Mouse (Mus musculus) E14TG2a.4 (cell line): Measurements from ENCODE around the gene Spata16.

Experiments
- H3K27me3 ChIP-seq: 2 replicates; pipeline ENCODE4 v1.6.1; 2014; ENCODE audit warnings: low read length, control low read depth; ENCODE audit not compliant: insufficient read depth
- H3K36me3 ChIP-seq: 2 replicates; pipeline ENCODE4 v1.6.1; 2014; ENCODE audit warnings: low read length, control low read depth; ENCODE audit not compliant: insufficient read depth
- H3K4me1 ChIP-seq: replicated peaks from 2 replicates; pipeline ENCODE4 v1.6.1; 2014; ENCODE audit warnings: low read depth, low read length, control low read depth
- H3K4me3 ChIP-seq: replicated peaks from 2 replicates; pipeline ENCODE4 v1.5.1; 2014; ENCODE audit warnings: mild to moderate bottlenecking, low read length
- H3K9me3 ChIP-seq: 2 replicates; pipeline ENCODE4 v1.6.1; 2014; ENCODE audit warnings: low read length, control low read depth
- CTCF ChIP-seq: conservative IDR thresholded peaks from 2 replicates; pipeline ENCODE4 v1.5.1; 2014; ENCODE audit warnings: low read length
- NANOG ChIP-seq: IDR thresholded peaks from 2 replicates; pipeline ENCODE4 v1.6.1; 2014; ENCODE audit warnings: borderline replicate concordance, low read length, mixed read lengths
- POU5F1 ChIP-seq: IDR thresholded peaks from 2 replicates; pipeline ENCODE4 v1.6.1; 2014; ENCODE audit warnings: low read length, borderline replicate concordance

Spata16 gene

DNA sequence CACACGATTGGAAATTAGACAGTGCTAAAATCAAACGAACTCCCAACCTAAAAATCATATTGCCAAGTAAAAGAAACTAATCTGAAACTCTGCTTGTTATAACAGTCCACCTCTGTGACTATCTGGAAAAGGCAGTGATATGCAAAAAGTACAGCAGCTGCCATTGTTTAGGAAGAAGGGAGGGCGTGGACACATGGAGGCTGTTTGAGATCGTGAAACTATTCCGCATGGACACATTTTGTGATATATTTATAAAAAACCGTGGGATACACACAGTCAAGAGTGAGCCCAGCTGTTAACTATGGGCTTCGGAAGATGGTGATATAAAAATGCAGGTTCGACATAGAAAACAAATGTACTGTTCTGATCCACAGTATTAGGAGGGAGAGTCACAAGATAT, 176.9 kb downstream of the Spata16 start:
- no peaks in the 10 kb centered on the region for H3K27me3 ChIP-seq
- H3K9me3 ChIP-seq = no peaks in the 10 kb centered on the region
- H3K36me3 ChIP-seq = no peaks in the 10 kb centered on the region
- no peaks in the 10 kb centered on the region for H3K4me1 ChIP-seq
- TF ChIP-seq CTCF = no peak
- H3K4me3 ChIP-seq = no peak overlapping the region

DNA sequence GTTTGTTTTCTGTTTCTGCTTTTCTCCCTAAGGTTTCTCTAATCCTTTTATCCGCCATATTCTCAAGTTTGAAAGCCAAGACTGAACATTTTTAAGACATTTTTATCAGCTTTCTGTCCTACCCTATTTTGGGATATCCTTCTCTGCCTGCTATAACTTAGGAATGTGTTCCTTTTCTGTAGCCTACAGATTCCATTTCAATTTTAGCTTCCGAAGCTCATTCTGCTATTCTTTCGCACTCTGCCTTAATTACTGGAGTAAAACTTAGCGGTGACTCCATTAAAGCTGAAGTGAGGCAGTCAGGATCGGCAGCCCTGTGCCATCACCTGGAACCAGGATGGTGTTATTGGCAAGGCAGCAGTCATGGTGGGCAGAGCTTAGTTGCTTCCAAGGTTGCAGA, 178.3 kb downstream of the Spata16 start:
- no peaks in the 10 kb centered on the region for H3K4me1 ChIP-seq
- H3K9me3 ChIP-seq = no peaks in the 10 kb centered on the region
- H3K4me3 ChIP-seq = no peak overlapping the region
- no peaks in the 10 kb centered on the region for H3K27me3 ChIP-seq
- TF ChIP-seq POU5F1 = no peak
- no peaks in the 10 kb centered on the region for H3K36me3 ChIP-seq

DNA sequence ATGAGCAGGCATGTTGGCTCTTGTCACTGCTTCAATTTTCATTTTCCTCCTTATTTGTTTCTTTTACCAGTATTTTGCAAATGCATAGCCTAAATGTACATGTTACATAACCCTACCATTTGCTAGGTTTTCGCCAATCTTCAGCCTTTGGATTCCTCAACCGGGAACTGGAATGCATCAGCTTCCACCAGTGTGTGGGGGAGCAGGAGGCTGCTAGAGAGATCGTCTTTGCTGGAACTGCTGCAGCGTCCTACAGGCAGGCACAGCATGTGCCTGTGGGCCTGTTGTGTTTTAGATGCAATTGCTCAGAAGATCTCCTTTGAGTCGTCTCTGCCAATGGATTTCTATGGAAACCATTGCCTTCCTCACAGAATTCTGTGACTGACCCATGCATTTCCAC, 182.0 kb downstream of the Spata16 start:
- Histone ChIP-seq H3K4me1 (no peaks in the 10 kb centered on the region), H3K27me3 (no peaks in the 10 kb centered on the region), H3K9me3 (peaks cover 5% of the 10 kb centered on the region; the same call in 1 of the 2 replicates), H3K4me3 (no peak overlapping the region), H3K36me3 (no peaks in the 10 kb centered on the region)
- TF ChIP-seq CTCF (no peak), POU5F1 (no peak), NANOG (no peak)

DNA sequence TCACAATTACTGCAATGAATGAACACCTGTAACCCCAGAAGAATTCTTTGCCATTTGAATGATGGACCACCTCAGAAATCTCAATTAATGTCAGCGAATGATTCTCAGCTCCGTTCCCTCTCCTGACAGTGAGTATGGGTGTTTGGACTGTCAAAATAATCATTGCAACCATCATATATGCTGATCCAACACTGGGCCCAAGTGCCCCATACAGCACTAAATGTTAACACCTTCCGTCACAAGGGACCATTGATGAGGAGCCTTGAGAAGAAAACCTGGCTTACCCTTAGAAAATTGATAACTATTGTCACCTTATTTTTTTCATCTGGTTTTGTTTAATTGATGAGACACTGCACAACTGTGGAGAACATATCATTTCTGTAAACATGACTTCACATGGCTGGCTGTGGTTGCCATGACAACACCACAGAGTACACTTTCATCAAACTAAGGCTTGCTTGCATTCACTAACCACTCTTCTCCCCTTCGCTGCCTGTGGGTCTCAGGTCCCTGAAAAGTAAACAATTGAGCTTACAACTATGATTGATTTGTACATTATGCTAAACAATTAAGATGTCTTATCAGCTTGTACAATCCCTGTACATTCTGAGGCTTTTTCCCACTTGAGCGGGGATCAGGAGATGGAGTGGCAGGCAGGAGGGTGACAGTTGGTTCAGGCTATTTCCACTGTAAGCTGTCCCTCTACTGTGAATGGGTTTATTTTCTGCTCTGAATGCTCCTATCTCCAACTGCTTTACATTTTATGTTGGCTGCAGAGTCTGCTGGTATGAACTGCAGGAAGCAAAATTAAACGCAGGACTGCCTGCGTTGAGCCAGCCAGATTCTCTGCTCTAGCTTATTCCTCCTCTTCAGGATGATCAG, 189.8 kb downstream of the Spata16 start:
- Histone ChIP-seq H3K36me3 (no peaks in the 10 kb centered on the region), H3K27me3 (0 out of 2 replicates have a peak, but pooled peaks cover 1% of the 10 kb centered on the region), H3K4me3 (no peak overlapping the region), H3K4me1 (no peaks in the 10 kb centered on the region), H3K9me3 (peaks cover 6% of the 10 kb centered on the region; the same call in 1 of the 2 replicates)
- TF ChIP-seq NANOG (no peak), POU5F1 (no peak), CTCF (no peak)

DNA sequence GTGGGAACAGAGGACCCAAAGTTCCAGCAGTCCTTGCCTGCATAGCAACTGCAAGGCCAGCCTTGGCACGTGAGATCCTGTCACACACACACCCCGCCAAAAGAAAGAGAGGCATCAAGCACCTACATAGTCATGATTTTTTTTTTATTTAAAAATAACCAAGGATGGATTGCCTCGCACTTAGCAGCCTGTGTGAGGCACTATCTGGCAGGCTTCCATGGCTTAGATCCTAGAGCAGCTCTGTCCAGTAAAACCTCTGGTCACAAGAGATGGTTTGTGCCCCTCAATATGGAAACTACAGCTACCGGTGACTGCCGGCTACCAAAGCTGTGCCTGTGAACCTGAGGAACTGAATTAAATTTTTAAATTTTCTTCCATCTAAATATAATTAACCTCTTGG, 195.5 kb downstream of the Spata16 start:
- TF ChIP-seq CTCF (no peak), POU5F1 (no peak), NANOG (no peak)
- Histone ChIP-seq H3K36me3 (no peaks in the 10 kb centered on the region), H3K27me3 (0 out of 2 replicates have a peak, but pooled peaks cover 4% of the 10 kb centered on the region), H3K9me3 (0 out of 2 replicates have a peak, but pooled peaks cover 4% of the 10 kb centered on the region), H3K4me3 (no peak overlapping the region), H3K4me1 (no peaks in the 10 kb centered on the region)

GRCm38 (mm10) chr3:26834178-26835050, 197.0 kb downstream of the Spata16 start:
- H3K27me3 ChIP-seq = 0 out of 2 replicates have a peak, but pooled peaks cover 4% of the 10 kb centered on the region
- H3K9me3 ChIP-seq = 0 out of 2 replicates have a peak, but pooled peaks cover 4% of the 10 kb centered on the region
- H3K4me1 ChIP-seq = no peaks in the 10 kb centered on the region
- no peak for TF ChIP-seq POU5F1
- peak; percentile 23; the same call in 1 of the 2 replicates for TF ChIP-seq CTCF
- no peak for TF ChIP-seq NANOG
- H3K4me3 ChIP-seq = no peak overlapping the region
- no peaks in the 10 kb centered on the region for H3K36me3 ChIP-seq

DNA sequence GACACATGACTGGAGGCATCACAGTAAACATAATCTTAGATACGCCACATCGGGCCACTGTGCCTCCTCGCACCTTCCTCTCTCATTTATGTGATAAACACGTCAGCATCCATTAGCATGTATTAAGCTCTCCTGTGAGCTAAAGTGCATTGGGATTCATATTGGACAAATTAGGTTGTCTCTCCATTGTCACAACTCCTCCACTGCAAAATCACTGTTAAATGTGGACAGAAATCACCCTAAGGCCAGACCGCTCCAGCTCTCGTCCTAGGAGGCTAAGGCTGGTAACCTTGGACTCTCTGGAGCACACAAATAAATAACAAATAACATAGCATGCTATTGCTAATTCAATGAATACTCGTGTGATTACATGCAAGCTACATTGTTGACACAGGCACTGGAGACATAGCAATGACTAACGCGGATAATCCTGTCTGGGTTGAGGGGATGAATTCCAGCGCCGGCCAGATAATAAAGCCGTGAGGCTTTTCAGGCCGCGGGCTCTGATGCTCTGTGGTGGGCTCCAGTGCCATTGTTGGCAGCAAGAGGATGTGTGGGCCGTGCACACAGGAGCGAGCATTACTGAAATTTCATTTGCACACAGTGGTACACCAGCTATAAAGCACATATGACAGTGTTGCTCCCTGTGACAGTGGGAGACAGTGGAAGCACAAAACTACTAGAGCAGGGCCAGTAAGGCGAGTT, 197.8 kb downstream of the Spata16 start:
- 0 out of 2 replicates have a peak, but pooled peaks cover 4% of the 10 kb centered on the region for H3K9me3 ChIP-seq
- H3K36me3 ChIP-seq = no peaks in the 10 kb centered on the region
- H3K4me3 ChIP-seq = no peak overlapping the region
- TF ChIP-seq NANOG = no peak
- TF ChIP-seq POU5F1 = no peak
- TF ChIP-seq CTCF = no peak
- 0 out of 2 replicates have a peak, but pooled peaks cover 4% of the 10 kb centered on the region for H3K27me3 ChIP-seq
- H3K4me1 ChIP-seq = no peaks in the 10 kb centered on the region

DNA sequence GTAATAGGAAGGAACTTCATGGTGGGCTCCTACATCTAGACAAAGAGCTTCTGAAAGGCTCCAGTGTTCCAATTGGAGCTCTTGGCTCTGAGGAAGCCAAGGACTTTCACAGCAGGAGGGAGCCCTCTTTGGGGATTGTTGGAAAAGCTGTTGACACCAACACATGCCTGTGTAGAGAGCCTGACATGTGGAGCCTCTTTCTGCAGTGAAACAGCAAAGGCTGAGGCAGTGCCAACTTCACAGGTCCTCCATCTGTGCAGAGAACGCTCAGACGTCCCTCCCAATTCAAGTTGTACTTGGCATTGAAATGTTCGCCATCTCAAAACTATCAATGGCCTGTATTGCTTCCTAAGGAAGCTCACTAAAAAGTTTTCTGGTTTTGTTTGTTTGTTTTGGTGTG, 207.6 kb downstream of the Spata16 start:
- H3K9me3 ChIP-seq = peaks cover 10% of the 10 kb centered on the region; the same call in 1 of the 2 replicates
- TF ChIP-seq POU5F1 (no peak), NANOG (no peak), CTCF (no peak)
- H3K36me3 ChIP-seq = no peaks in the 10 kb centered on the region
- H3K4me1 ChIP-seq = no peaks in the 10 kb centered on the region
- H3K27me3 ChIP-seq = no peaks in the 10 kb centered on the region
- no peak overlapping the region for H3K4me3 ChIP-seq
